Mouse (Mus musculus) cerebellum, adult (tissue): ENCODE results near the gene Ubl5.
"Not testable (repeated sequence)": the region's sequence is repeated elsewhere in the genome, so short reads cannot be mapped to it uniquely, and the experiment has no call there.

Source experiments
- ATAC-seq: cut with Nextera tagmentation; 2 replicates; pipeline ENCODE4 v1.9.2; 2017; ENCODE audit warnings: mild to moderate bottlenecking, moderate library complexity, mixed read lengths; ENCODE audit not compliant: insufficient number of reproducible peaks, low FRiP score, low TSS enrichment

Ubl5 gene

DNA sequence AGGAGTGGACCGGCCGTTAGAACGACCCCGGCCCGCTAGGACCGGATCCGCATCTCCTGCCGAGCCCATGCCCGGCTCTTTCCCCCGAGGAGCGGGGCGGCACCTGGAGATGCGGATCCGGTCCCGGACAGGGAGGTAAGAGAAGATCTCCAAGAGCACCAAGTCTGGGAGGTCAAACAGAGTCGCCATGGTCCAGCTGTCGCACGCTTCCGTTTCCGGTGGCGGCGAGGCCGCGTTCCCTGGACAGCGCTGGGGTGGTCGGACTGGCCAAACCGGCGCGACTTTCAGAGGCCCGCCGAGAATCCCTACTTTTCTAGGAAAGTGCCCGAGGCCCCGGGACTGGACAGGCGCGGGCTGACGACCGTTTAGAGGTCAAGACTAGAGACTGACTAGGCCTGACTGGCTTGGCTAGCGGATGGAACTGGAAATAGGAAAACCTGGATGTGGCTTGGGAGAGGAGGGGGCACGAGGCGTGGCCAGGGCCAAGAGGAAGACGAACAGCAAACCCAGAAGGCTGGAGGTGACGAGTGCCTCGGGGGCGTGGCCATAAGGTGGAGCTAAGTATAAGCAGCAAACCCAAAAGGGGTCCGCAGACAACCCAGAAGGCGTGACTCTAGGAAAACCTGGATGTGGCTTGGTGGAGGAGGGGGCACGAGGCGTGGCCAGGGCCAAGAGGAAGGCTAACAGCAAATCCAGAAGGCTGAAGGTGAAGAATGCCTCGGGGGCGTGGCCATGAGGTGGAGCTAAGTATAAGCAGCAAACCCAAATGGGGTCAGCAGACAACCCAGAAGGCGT is at the start of gene Ubl5:
Gene Ubl5 (plus strand): TSS at position 778 of the 795 bp plus-strand sequence.
- no peak for ATAC-seq

- no peak for ATAC-seq
Observed at GRCm38 (mm10) chr9:20601270-20601669, 41.4 kb upstream of the Ubl5 start.

DNA sequence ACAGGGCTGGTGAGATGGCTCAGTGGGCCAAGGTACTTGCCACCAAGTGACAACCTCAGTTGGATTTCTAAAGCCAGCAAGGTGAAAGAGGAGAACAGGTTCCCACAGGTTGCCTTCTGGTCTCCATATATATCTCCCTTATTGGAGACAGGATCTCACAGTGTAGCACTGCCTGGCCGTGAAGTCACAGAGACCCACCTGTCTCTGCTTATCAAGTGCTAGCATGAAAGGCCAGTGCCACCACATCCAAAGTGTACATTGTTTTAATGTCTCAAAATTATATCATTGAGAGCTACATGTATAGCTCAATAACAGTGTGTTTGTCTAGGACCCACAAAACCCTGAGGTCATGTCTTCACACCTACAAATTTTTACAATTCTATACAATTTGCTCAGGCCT is 36.4 kb upstream of the Ubl5 start:
- ATAC-seq, result no peak

DNA sequence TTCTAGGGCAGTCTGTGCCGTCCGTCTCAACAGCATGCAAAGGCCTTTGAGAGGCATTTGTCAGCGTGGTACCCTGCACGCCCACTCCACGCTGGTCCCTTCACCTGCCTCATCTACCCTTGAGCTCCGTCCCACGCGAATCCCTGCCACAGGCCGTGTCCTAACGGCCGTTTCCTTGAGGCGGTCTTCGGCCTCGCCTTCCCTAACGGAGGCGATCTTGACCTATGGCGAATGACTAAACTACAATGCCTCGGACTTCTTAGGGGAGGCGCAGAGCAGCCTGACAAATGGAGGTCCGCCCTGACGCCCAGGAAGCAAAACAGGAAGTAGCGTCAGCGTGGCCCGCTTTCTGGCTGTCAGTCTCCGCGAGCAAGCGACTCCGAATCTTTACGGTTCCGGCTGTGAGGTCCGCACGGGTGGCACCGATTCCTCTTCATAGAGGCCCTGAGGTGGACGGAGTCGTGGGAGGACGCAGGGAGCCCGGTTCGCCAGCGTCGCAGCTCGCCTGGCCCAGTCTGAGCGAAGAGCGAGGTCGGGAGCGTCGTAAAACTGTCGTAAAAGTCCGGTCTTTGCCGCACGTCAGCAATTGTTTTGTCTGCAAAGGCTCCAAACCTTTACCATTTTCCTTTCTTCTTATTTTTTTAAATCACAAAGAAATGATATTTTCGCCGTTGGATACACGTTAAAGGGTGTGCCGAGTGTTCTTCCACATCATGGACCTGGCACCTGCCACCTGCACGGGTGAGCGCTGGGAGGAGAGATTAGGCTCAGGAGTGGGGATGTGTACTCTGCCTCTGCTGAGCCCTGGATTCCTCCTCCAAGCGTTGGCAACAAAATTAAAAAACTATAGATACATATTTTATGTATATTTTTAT is 35.3 kb upstream of the Ubl5 start:
- ATAC-seq, result peak; percentile 96

DNA sequence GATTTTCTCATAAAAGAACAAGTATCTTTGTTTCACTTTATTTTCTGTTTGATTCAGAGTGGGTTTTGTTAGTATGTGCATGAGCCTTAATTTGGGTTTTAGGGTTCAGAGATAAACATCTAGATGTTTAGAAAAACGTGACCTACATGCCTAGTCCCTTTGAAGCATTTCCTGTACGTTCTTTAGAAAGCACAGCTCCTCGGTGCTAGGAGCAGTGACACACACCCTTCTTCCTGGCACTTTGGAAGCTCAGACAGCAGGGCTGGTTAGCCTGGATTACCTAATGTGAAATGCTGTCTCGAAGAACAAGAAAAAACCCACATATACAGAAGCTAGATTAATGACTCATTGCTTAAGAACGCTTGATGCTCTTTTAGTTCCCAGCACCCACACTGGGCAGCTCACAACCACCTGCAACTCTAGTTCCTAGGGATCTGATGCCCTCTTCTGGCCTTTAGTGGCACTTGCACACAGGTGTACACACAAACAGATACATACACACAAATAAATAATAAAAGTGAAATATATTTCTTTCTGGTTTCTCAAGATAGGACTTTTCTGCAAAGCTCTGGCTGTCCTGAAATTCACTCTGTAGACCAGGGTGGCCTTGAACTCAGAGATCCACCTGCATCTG is 32.7 kb upstream of the Ubl5 start:
- ATAC-seq, result no peak

- ATAC-seq, result no peak
Observed at GRCm38 (mm10) chr9:20611976-20612375, 30.7 kb upstream of the Ubl5 start.

DNA sequence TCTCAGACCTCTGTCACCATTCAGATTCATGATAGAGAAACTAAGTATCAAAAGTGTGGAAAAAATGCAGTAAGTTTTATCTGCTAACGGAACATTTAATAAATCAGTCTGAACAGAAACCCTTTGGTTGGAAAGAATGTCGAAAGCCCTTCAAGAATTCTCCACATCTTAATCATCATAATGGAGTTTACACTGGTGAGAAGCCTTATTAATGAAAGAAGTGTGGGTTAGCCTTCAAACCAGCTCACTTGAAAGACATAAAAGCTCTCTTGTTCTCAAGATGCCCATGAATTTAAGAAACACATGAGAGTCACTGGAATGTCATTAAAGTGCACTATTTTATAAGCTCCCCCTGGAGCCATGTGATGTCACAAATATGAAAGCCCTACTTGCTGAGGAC is 26.0 kb upstream of the Ubl5 start:
- ATAC-seq, result no peak

- ATAC-seq, result no peak
Observed at GRCm38 (mm10) chr9:20631332-20631731, 11.3 kb upstream of the Ubl5 start.

DNA sequence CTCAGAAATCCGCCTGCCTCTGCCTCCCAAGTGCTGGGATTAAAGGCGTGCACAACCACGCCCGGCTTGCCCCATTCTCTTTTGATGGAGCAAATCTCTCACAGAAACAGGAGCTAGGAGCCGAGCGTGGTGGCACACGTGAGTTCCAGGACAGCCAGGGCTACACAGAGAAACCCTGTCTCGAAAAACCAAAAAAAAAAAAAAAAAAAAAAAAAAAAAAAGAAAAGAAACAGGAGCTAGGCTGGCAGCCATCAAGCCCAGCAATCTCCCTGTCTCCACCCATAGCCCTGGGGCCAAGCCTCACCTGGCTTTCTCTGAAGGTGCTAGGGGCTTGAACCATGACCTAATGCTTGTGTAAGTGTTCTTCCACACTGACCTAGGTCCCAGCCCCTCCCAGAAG is 7.0 kb upstream of the Ubl5 start:
- not testable (repeated sequence) for ATAC-seq

- ATAC-seq, result no peak
Observed at GRCm38 (mm10) chr9:20636256-20636655, 6.4 kb upstream of the Ubl5 start.

DNA sequence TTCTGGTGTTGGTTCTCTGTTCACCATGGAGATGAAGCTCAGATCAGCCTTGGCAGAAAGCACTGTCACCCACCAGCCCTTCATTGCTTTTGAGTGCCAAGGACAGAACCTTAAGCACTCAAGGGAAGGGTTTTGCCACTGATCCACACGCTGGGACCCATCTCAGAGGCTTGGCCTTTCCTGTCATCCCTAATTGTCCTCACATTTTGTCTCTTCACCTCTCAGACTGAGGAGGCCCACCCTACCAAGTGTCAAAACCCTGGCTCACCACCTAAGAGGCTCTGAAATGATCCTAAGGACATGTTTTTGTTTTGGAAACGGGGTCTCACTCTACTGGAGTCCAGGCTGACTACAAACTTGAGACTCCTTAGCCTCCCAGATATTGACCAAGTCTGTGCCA is 5.9 kb upstream of the Ubl5 start:
- ATAC-seq, result no peak

DNA sequence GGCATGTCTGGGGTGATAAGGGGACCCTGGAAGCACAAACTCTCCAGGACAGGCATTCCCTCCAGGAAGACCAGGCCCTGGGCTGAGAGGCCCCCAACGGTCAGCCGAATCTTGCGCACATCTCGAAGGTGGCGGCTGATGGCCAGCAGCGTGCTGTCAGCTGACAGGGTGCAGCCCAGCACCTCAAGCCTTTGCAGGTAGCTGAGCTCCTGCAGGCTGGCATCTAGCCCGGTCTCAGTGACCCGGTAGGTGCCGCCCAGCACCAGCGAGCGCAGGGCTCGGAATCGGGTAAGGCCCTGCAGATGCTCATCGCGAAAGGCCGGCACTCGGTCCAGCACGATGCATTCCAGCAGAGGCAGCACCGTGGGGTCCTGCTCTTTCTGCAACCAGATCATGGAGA is 4.1 kb upstream of the Ubl5 start:
- no peak for ATAC-seq

- no peak for ATAC-seq
Observed at GRCm38 (mm10) chr9:20639486-20639885, 3.2 kb upstream of the Ubl5 start.

- ATAC-seq, result no peak
Observed at GRCm38 (mm10) chr9:20641501-20641900, 1.2 kb upstream of the Ubl5 start.

GRCm38 (mm10) chr9:20642896-20643466 is 303 bp downstream of the Ubl5 start:
- no peak for ATAC-seq

GRCm38 (mm10) chr9:20643781-20644180 is 1.1 kb downstream of the Ubl5 start:
- no peak for ATAC-seq

- ATAC-seq, result peak; percentile 80
Observed at GRCm38 (mm10) chr9:20644360-20645081, 1.8 kb downstream of the Ubl5 start, which contains the start of gene Fbxl12. Fbxl12 (minus strand) TSS chr9:20644767.

DNA sequence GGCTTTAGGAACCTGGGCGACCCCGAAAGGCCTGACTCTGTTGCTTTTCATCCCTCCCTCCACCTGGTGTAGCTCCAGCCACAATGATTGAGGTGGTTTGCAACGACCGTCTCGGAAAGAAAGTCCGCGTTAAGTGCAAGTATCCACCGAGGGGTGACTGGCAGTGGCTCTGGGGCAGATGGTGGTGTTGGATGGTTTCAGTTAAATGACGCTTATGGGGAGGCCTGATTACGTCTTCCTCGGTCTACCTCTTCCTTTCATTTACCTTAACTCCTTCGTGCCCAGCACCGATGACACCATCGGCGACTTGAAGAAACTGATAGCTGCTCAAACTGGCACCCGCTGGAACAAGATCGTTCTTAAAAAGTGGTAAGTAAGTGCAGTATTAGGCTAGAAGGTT is 2.4 kb downstream of the Ubl5 start:
- ATAC-seq, result no peak

DNA sequence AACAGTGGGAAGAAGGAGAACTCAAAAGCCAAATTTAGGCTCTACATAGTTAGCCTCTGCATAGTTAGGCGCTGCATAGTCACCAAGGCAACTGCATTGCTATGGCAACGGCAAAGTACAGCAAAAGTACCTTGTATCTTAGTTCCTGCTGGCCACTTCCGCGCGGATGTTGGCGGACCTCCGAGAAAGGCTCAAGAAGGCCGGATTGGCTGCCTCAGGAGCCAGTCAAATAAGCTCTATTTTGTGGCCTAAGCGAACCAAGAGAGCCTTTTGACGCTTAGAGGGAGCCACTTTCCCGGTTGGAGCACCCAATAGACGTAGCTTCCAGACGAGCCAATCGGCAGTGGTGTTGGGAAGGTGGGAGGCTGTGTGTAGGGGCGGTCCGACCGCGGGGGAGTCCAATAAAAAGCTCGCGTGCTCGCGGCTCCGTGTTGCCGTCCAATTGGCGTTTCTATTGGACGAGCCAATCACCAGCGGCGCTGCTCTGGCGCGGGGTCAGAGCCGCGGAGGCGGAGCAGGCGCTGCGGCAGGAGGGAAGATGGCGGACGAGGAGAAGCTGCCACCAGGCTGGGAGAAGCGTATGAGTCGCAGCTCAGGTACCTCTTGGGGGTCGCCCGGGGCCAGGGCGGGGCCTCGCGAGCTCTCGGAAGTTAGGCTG is 9.1 kb downstream of the Ubl5 start, which contains the start of gene Pin1:
Gene Pin1 (plus strand): TSS at position 494 of the 658 bp plus-strand sequence.
- ATAC-seq, result peak; percentile 98
